Mouse (Mus musculus): ENCODE data around the gene Cabin1. TPM values are rescaled to one million over a fixed set of nuclear protein-coding genes. Genes with fewer than 3 reads are reported as not detected.

Cabin1 gene
- polyA plus RNA-seq, 2 experiments, result 11.2 to 13.7 TPM

DNA sequence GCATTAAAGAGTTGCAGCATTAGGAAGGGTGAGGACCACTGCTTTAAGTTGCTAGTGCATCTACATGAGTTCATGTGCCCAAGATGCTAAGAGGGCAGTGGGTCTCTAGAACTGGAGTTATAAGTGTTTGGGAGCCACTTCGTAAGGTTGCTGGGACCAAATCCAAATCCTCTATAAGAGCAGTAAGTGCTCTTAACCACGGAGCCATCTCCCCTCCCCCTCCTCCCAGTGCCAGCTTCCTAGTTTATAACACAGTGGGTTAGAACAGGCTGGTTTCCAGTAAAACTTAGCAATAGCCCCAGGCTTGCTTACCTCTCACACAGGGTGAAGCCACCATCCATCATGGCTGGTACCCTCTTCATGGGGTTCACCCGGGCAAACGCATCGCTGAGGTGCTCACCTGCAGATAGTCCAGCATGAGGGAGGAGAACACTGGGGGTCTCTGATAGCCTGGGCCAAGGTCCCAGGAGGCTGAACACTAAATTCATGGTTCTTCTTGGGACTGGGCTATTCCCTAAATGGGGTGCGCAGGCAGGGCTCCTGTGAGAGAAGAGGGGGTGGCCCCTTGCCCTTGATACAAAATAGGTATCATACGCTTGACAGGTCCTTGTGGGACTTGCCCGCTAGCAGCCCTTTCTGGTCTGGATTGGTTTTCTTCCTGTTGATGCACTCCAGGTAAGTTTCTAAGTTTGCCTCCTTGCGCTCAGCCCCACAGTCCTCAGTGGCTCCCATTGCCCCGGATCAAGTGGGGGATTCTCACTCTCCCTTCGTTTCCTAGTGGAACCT lies 32.8 kb upstream of the Cabin1 start:
- Histone ChIP-seq H3K9ac (replicated peaks) (no peak overlapping the region), H3K36me3 (replicated peaks; ENCODE audit: control insufficient read depth, insufficient read depth, low read depth) (no peaks in the 10 kb centered on the region), H3K4me2 (ENCODE audit: low read depth) (peak overlapping the region; percentile 82), H3K9me3 (ENCODE audit: control insufficient read depth, low read length) (no peaks in the 10 kb centered on the region), H3K4me3 (ENCODE audit: insufficient read depth in 1 of 2, low read depth in 2 of 2, low read length in 2 of 2) (peak overlapping the region; percentile 53 to 69), H3K27ac (no peak overlapping the region), H3K4me1 (replicated peaks; ENCODE audit: control insufficient read depth in 2 of 2, insufficient read depth in 2 of 2, low read length in 1 of 2) (peaks cover 4 to 20% of the 10 kb centered on the region in 2 experiments), H3K27me3 (ENCODE audit: control insufficient read depth, insufficient read depth, low read length) (no peaks in the 10 kb centered on the region)
- TF ChIP-seq CTCF (IDR thresholded peaks at IDR 0.05; ENCODE audit: low read depth) (no peak), EP300 (IDR thresholded peaks at IDR 0.05; ENCODE audit: low read depth) (no peak)
- DNase-seq (ENCODE audit: low read depth in 3 of 3, low spot score in 3 of 3) (no peak), ATAC-seq (ENCODE audit: insufficient read depth) (no peak)
- 39% methylated on average over 11 of the region's 11 CpGs for WGBS (ENCODE audit: insufficient replicate concordance)

DNA sequence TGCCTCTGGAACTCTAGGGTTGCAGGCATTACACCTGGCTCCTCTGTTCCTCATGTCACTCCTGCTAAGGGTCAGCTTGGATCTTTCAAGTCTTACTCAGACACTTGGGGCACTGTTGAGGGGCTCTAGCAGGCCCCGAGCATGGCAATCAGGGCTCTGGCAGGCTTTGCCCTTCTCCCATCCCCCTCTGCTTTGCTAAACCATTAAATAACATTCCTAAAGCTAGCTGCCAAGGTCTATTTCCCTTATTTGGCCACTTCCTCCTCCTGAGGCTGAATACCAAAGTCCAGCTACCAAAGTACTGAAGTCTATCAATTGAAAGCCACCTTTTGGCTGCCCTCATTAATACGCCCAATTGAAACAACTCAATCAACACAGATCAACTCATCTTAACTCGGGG lies 30.7 kb upstream of the Cabin1 start:
- Histone ChIP-seq H3K4me2 (ENCODE audit: low read depth) (peak overlapping the region; percentile 11), H3K4me3 (ENCODE audit: insufficient read depth in 1 of 2, low read depth in 2 of 2, low read length in 2 of 2) (no peak overlapping the region), H3K4me1 (replicated peaks; ENCODE audit: control insufficient read depth in 2 of 2, insufficient read depth in 2 of 2, low read length in 1 of 2) (peaks cover 4 to 23% of the 10 kb centered on the region in 2 experiments), H3K27me3 (ENCODE audit: control insufficient read depth, insufficient read depth, low read length) (no peaks in the 10 kb centered on the region), H3K9me3 (ENCODE audit: control insufficient read depth, low read length) (no peaks in the 10 kb centered on the region), H3K36me3 (replicated peaks; ENCODE audit: control insufficient read depth, insufficient read depth, low read depth) (no peaks in the 10 kb centered on the region), H3K9ac (replicated peaks) (no peak overlapping the region), H3K27ac (no peak overlapping the region)
- DNase-seq (ENCODE audit: low read depth in 3 of 3, low spot score in 3 of 3) (no peak), ATAC-seq (ENCODE audit: insufficient read depth) (no peak)
- 36% methylated on average over 3 of the region's 3 CpGs for WGBS (ENCODE audit: insufficient replicate concordance)
- no peak for TF ChIP-seq EP300 (IDR thresholded peaks at IDR 0.05; ENCODE audit: low read depth)
- TF ChIP-seq CTCF (IDR thresholded peaks at IDR 0.05; ENCODE audit: low read depth), result no peak

DNA sequence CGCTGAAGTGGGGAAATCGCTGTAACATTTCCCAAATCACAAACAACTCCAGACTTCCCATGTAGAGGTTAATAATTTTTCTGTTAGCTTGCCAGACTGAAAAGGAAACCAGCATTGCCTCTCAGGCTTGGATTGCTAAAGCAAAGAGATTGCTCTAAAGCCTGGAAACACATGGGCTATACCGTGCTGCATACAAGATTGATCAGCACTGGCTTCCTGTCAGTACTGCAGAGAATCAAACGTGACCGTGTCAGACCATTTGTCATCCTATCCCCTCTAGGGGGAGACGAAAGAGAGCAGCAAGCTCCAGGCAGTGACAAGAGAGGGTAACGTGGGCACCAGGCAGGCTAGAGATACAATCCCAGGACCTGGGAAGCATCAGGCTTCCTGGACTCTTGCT lies 26.6 kb upstream of the Cabin1 start:
- no peak overlapping the region for H3K9ac ChIP-seq (replicated peaks)
- ATAC-seq (ENCODE audit: insufficient read depth) (no peak), DNase-seq (ENCODE audit: low read depth in 3 of 3, low spot score in 3 of 3) (no peak)
- H3K4me1 ChIP-seq (replicated peaks; ENCODE audit: control insufficient read depth in 2 of 2, insufficient read depth in 2 of 2, low read length in 1 of 2), result peaks cover 0 to 12% of the 10 kb centered on the region in 2 experiments; a peak in 2 of 4 replicates
- no peak overlapping the region for H3K4me3 ChIP-seq (ENCODE audit: insufficient read depth in 1 of 2, low read depth in 2 of 2, low read length in 2 of 2)
- H3K27me3 ChIP-seq (ENCODE audit: control insufficient read depth, insufficient read depth, low read length), result no peaks in the 10 kb centered on the region
- H3K9me3 ChIP-seq (ENCODE audit: control insufficient read depth, low read length), result no peaks in the 10 kb centered on the region
- WGBS (ENCODE audit: insufficient replicate concordance), result 18% methylated on average over 7 of the region's 7 CpGs
- no peak overlapping the region for H3K4me2 ChIP-seq (ENCODE audit: low read depth)
- no peaks in the 10 kb centered on the region for H3K36me3 ChIP-seq (replicated peaks; ENCODE audit: control insufficient read depth, insufficient read depth, low read depth)
- no peak overlapping the region for H3K27ac ChIP-seq
- TF ChIP-seq CTCF (IDR thresholded peaks at IDR 0.05; ENCODE audit: low read depth), result peak; percentile 28; the same call in 1 of the 2 replicates
- TF ChIP-seq EP300 (IDR thresholded peaks at IDR 0.05; ENCODE audit: low read depth), result no peak

DNA sequence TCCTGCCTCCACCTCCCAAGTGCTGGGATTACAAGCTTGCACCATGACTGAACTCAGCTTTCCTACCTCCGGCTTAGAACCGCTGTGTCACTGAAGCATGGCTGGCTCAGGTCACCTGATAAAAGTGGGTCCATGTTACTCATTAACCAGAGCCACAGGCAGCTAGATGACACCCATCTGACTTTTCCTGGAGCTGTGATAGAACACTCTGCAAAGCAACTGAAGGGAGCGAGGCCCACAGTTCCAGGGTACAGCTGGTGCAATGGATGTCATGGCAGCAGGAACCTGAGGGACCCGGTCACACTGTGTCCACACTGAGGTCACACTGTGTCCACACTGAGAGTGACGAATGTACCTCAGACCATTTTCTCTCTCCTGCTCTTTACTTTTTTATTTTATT lies 25.7 kb upstream of the Cabin1 start:
- ATAC-seq (ENCODE audit: insufficient read depth) (peak; percentile 85), DNase-seq (ENCODE audit: low read depth in 3 of 3, low spot score in 3 of 3) (peak in 2 of 3 experiments; percentile 38 to 42)
- TF ChIP-seq EP300 (IDR thresholded peaks at IDR 0.05; ENCODE audit: low read depth), result no peak
- no peak for TF ChIP-seq CTCF (IDR thresholded peaks at IDR 0.05; ENCODE audit: low read depth)
- peaks cover 0 to 12% of the 10 kb centered on the region in 2 experiments; a peak in 2 of 4 replicates for H3K4me1 ChIP-seq (replicated peaks; ENCODE audit: control insufficient read depth in 2 of 2, insufficient read depth in 2 of 2, low read length in 1 of 2)
- H3K27ac ChIP-seq, result no peak overlapping the region
- H3K4me3 ChIP-seq (ENCODE audit: insufficient read depth in 1 of 2, low read depth in 2 of 2, low read length in 2 of 2), result no peak overlapping the region
- no peaks in the 10 kb centered on the region for H3K9me3 ChIP-seq (ENCODE audit: control insufficient read depth, low read length)
- 61% methylated on average over 5 of the region's 5 CpGs for WGBS (ENCODE audit: insufficient replicate concordance)
- no peak overlapping the region for H3K4me2 ChIP-seq (ENCODE audit: low read depth)
- no peak overlapping the region for H3K9ac ChIP-seq (replicated peaks)
- H3K27me3 ChIP-seq (ENCODE audit: control insufficient read depth, insufficient read depth, low read length), result no peaks in the 10 kb centered on the region
- no peaks in the 10 kb centered on the region for H3K36me3 ChIP-seq (replicated peaks; ENCODE audit: control insufficient read depth, insufficient read depth, low read depth)

DNA sequence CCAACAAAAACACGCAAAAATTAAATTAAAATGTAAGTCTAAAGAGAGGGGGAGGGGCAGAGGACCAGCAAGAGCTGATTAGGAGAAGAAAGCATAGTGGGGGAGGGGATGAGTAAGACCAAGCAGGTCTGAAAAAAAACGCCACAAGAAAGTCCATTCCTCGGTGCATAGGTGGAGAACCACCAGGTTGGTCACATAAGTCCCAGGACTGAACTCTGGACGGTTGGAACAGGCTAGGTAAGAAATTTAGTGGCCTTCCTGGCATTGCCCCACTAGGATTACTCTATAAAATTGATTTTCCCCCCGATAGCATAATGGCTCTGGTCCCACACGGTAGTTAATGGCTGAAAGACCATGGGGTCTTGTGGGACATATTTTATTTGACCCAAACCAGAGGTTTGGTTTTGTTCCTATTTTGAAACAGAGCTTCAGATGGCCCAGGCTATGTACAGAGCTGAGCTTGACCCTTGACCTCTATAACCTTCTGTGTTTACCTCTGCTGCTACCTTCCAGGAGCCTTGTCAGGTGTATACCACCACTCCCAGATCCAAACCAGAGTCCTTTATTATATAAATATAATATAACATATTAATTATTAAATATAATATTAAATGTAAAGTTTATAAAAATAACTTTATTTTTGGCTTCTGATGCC lies 25.1 kb upstream of the Cabin1 start:
- no peak overlapping the region for H3K4me3 ChIP-seq (ENCODE audit: insufficient read depth in 1 of 2, low read depth in 2 of 2, low read length in 2 of 2)

More for the DNA sequence above, 25.1 kb upstream of the Cabin1 start:
- no peaks in the 10 kb centered on the region for H3K9me3 ChIP-seq (ENCODE audit: control insufficient read depth, low read length)
- no peaks in the 10 kb centered on the region for H3K36me3 ChIP-seq (replicated peaks; ENCODE audit: control insufficient read depth, insufficient read depth, low read depth)
- H3K27me3 ChIP-seq (ENCODE audit: control insufficient read depth, insufficient read depth, low read length), result no peaks in the 10 kb centered on the region
- ATAC-seq (ENCODE audit: insufficient read depth) (peak; percentile 61; the same call in 1 of the 2 replicates), DNase-seq (ENCODE audit: low read depth in 3 of 3, low spot score in 3 of 3) (no peak)
- no peak for TF ChIP-seq CTCF (IDR thresholded peaks at IDR 0.05; ENCODE audit: low read depth)
- no peak for TF ChIP-seq EP300 (IDR thresholded peaks at IDR 0.05; ENCODE audit: low read depth)
- H3K4me2 ChIP-seq (ENCODE audit: low read depth), result no peak overlapping the region
- no peak overlapping the region for H3K27ac ChIP-seq
- H3K9ac ChIP-seq (replicated peaks), result no peak overlapping the region
- H3K4me1 ChIP-seq (replicated peaks; ENCODE audit: control insufficient read depth in 2 of 2, insufficient read depth in 2 of 2, low read length in 1 of 2), result peaks cover 0 to 8% of the 10 kb centered on the region in 2 experiments; a peak in 2 of 4 replicates
- 45% methylated on average over 6 of the region's 6 CpGs for WGBS (ENCODE audit: insufficient replicate concordance)
